Comparison of ENCODE assay signal across 15 mouse cellular contexts in genomic region chr5:101523490-101523889, GRCm38 (mm10).
A peak's percentile ranks its signal among the peaks of the same experiment; 100 is the strongest.
DNase-seq lines count a peak whose midpoint lies in the region; ATAC-seq lines count a peak whose summit lies in the region.
"Had no signal": no experiment of that assay in that cellular context is flagged by ENCODE, and none has a peak within 500 bp of the region (broad histone marks: within the 10 kb centered on the region; RNA-seq: fewer than 3 reads in every experiment).

No protein-coding gene starts in this region.

- H3K4me1 ChIP-seq in forebrain, embryonic 13.5 days = peaks cover 37% of the 10 kb centered on the region
- peaks cover 52% of the 10 kb centered on the region for H3K4me1 ChIP-seq in forebrain, embryonic 10.5 days
- H3K4me1 ChIP-seq in kidney, embryonic 16.5 days (ENCODE audit: insufficient read depth, low read length) = peaks cover 16% of the 10 kb centered on the region; the same call in 1 of the 2 replicates
- H3K4me1 ChIP-seq in hindbrain, embryonic 13.5 days (replicated peaks) = peaks cover 38% of the 10 kb centered on the region
- H3K4me1 ChIP-seq in midbrain, embryonic 15.5 days = peaks cover 20% of the 10 kb centered on the region
- no peaks in the 10 kb centered on the region for H3K4me1 ChIP-seq in liver, embryonic 12.5 days
- H3K4me1 ChIP-seq: heart, embryonic 13.5 days; lung, embryonic 15.5 days; megakaryocyte, embryonic 14.5 days had no signal

- H3K9ac ChIP-seq in forebrain, embryonic 13.5 days = no peak overlapping the region
- H3K9ac ChIP-seq in kidney, embryonic 16.5 days (replicated peaks; ENCODE audit: low read length) = 0 out of 2 replicates have a peak overlapping the region, but pooled peaks have one; percentile 22
- H3K9ac ChIP-seq in hindbrain, embryonic 13.5 days = no peak overlapping the region
- H3K9ac ChIP-seq in midbrain, embryonic 15.5 days = no peak overlapping the region
- H3K9ac ChIP-seq in liver, embryonic 12.5 days = no peak overlapping the region
- H3K9ac ChIP-seq: heart, embryonic 13.5 days; lung, embryonic 15.5 days had no signal

- H3K27me3 ChIP-seq in forebrain, embryonic 13.5 days = peaks cover 94% of the 10 kb centered on the region
- peaks cover 99% of the 10 kb centered on the region for H3K27me3 ChIP-seq in forebrain, embryonic 10.5 days (ENCODE audit: poor library complexity, severe bottlenecking)
- H3K27me3 ChIP-seq in kidney, embryonic 16.5 days (ENCODE audit: insufficient read depth, low read length) = peaks cover 25% of the 10 kb centered on the region
- peaks cover 98% of the 10 kb centered on the region for H3K27me3 ChIP-seq in hindbrain, embryonic 13.5 days
- H3K27me3 ChIP-seq in midbrain, embryonic 15.5 days (replicated peaks) = peaks cover 95% of the 10 kb centered on the region
- peaks cover 5% of the 10 kb centered on the region; the same call in 1 of the 2 replicates for H3K27me3 ChIP-seq in liver, embryonic 12.5 days (replicated peaks)
- H3K27me3 ChIP-seq: megakaryocyte, embryonic 14.5 days had no signal

- H3K4me2 ChIP-seq in forebrain, embryonic 13.5 days = peak overlapping the region; percentile 3; the same call in 1 of the 2 replicates
- peak overlapping the region; percentile 37 for H3K4me2 ChIP-seq in kidney, embryonic 16.5 days (replicated peaks; ENCODE audit: low read depth, low read length)
- peak overlapping the region; percentile 19; the same call in 1 of the 2 replicates for H3K4me2 ChIP-seq in hindbrain, embryonic 13.5 days
- 0 out of 2 replicates have a peak overlapping the region, but pooled peaks have one; percentile 8 for H3K4me2 ChIP-seq in midbrain, embryonic 15.5 days
- no peak overlapping the region for H3K4me2 ChIP-seq in liver, embryonic 12.5 days
- H3K4me2 ChIP-seq: heart, embryonic 13.5 days; lung, embryonic 15.5 days had no signal

- peak; percentile 3; the same call in 1 of the 2 replicates for ATAC-seq in forebrain, embryonic 13.5 days
- ATAC-seq in kidney, embryonic 16.5 days (ENCODE audit: low FRiP score, low TSS enrichment) = peak; percentile 77; the same call in 1 of the 2 replicates
- ATAC-seq in hindbrain, embryonic 13.5 days (ENCODE audit: low FRiP score) = no peak
- ATAC-seq in midbrain, embryonic 15.5 days (replicated peaks) = 0 out of 2 replicates have a peak, but pooled peaks have one; percentile 27
- ATAC-seq in liver, embryonic 12.5 days = no peak

- no peak for DNase-seq in forebrain, embryonic 10.5 days (ENCODE audit: extremely low spot score, low spot score)
- DNase-seq in kidney, postnatal 10 days = no peak
- no peak for DNase-seq in heart, postnatal 10 days
- DNase-seq: adrenal gland, postnatal 25 days; cerebellum, adult 11 months; gastrocnemius, postnatal 25 days; right cerebral cortex, adult 18-20 months had no signal

- H3K36me3 ChIP-seq in forebrain, embryonic 13.5 days (ENCODE audit: poor library complexity, severe bottlenecking) = no peaks in the 10 kb centered on the region
- no peaks in the 10 kb centered on the region for H3K36me3 ChIP-seq in forebrain, embryonic 10.5 days (replicated peaks)
- no peaks in the 10 kb centered on the region for H3K36me3 ChIP-seq in kidney, embryonic 16.5 days (ENCODE audit: insufficient read depth, low read length)
- H3K36me3 ChIP-seq in hindbrain, embryonic 13.5 days = no peaks in the 10 kb centered on the region
- H3K36me3 ChIP-seq in midbrain, embryonic 15.5 days (replicated peaks) = no peaks in the 10 kb centered on the region
- no peaks in the 10 kb centered on the region for H3K36me3 ChIP-seq in liver, embryonic 12.5 days
- H3K36me3 ChIP-seq: heart, embryonic 13.5 days; lung, embryonic 15.5 days had no signal

- H3K9me3 ChIP-seq in forebrain, embryonic 13.5 days (replicated peaks) = no peaks in the 10 kb centered on the region
- no peaks in the 10 kb centered on the region for H3K9me3 ChIP-seq in forebrain, embryonic 10.5 days
- no peaks in the 10 kb centered on the region for H3K9me3 ChIP-seq in kidney, embryonic 16.5 days (ENCODE audit: low read length)
- no peaks in the 10 kb centered on the region for H3K9me3 ChIP-seq in hindbrain, embryonic 13.5 days
- no peaks in the 10 kb centered on the region for H3K9me3 ChIP-seq in midbrain, embryonic 15.5 days
- no peaks in the 10 kb centered on the region for H3K9me3 ChIP-seq in liver, embryonic 12.5 days (replicated peaks)
- H3K9me3 ChIP-seq: heart, embryonic 13.5 days; lung, embryonic 15.5 days had no signal

- no peak overlapping the region for H3K4me3 ChIP-seq in forebrain, embryonic 13.5 days
- no peak overlapping the region for H3K4me3 ChIP-seq in forebrain, embryonic 10.5 days
- H3K4me3 ChIP-seq in kidney, embryonic 16.5 days (ENCODE audit: low read length) = peak overlapping the region; percentile 17; the same call in 1 of the 2 replicates
- no peak overlapping the region for H3K4me3 ChIP-seq in hindbrain, embryonic 13.5 days
- no peak overlapping the region for H3K4me3 ChIP-seq in midbrain, embryonic 15.5 days
- H3K4me3 ChIP-seq in liver, embryonic 12.5 days = no peak overlapping the region
- H3K4me3 ChIP-seq: heart, embryonic 13.5 days; lung, embryonic 15.5 days; megakaryocyte, embryonic 14.5 days had no signal

- no peak overlapping the region for H3K27ac ChIP-seq in forebrain, embryonic 13.5 days
- no peak overlapping the region for H3K27ac ChIP-seq in forebrain, embryonic 10.5 days
- peak overlapping the region; percentile 39; the same call in 1 of the 2 replicates for H3K27ac ChIP-seq in kidney, embryonic 16.5 days (ENCODE audit: low read length)
- no peak overlapping the region; the same call in 1 of the 2 replicates for H3K27ac ChIP-seq in hindbrain, embryonic 13.5 days
- no peak overlapping the region for H3K27ac ChIP-seq in midbrain, embryonic 15.5 days
- H3K27ac ChIP-seq in liver, embryonic 12.5 days = no peak overlapping the region
- H3K27ac ChIP-seq: heart, embryonic 13.5 days; lung, embryonic 15.5 days had no signal

- WGBS in forebrain, embryonic 13.5 days = 9% methylated on average over 7 of the region's 7 CpGs
- 17% methylated on average over 7 of the region's 7 CpGs for WGBS in forebrain, embryonic 10.5 days
- WGBS in kidney, embryonic 16.5 days = 28% methylated on average over 6 of the region's 7 CpGs
- 4% methylated on average over 7 of the region's 7 CpGs for WGBS in hindbrain, embryonic 13.5 days
- 8% methylated on average over 7 of the region's 7 CpGs for WGBS in midbrain, embryonic 15.5 days
- WGBS in liver, embryonic 12.5 days (ENCODE audit: insufficient replicate concordance) = 53% methylated on average over 7 of the region's 7 CpGs

- intact Hi-C loops in heart, postnatal 10 days (cut with DNase I) = no loop called here

Comparison
In these comparisons a context has a peak if more than half of its experiments do, and no peak if none do; other contexts are left out.
1. ATAC-seq: peak in forebrain, embryonic 13.5 days (single experiment), kidney, embryonic 16.5 days (single experiment) and midbrain, embryonic 15.5 days (single experiment); none in hindbrain, embryonic 13.5 days (single experiment) and liver, embryonic 12.5 days (single experiment).